Mouse (Mus musculus) cerebellum, adult 2 months (tissue): ENCODE data around the gene Rab23. TPM values are rescaled to one million over a fixed set of nuclear protein-coding genes. Genes with fewer than 3 reads are reported as not detected.

ENCODE experiments used
- DNase-seq, 2 experiments: peaks; one replicate each; pipeline ENCODE4 v3.0.0; 2021
- H3K27ac ChIP-seq: fragments of 200-500 bp; 2 replicates; pipeline ENCODE4 v1.5.1; 2012; ENCODE audit warnings: low read length, control low read depth, inconsistent platforms; ENCODE audit not compliant: insufficient read depth
- H3K27me3 ChIP-seq: fragments of 200-500 bp; 2 replicates; pipeline ENCODE4 v1.6.1; 2012; ENCODE audit warnings: inconsistent platforms, mild to moderate bottlenecking, low read length, moderate library complexity; ENCODE audit not compliant: control insufficient read depth, insufficient read depth
- H3K4me1 ChIP-seq: fragments of 200-500 bp; 2 replicates; pipeline ENCODE4 v1.6.1; 2011; ENCODE audit warnings: low read length; ENCODE audit not compliant: control insufficient read depth, insufficient read depth
- H3K4me3 ChIP-seq: fragments of 200-500 bp; replicated peaks from 2 replicates; pipeline ENCODE3; 2011; ENCODE audit warnings: mild to moderate bottlenecking, low read depth, low read length, control low read depth; ENCODE audit not compliant: insufficient read depth
- CTCF ChIP-seq: fragments of 200-500 bp; IDR thresholded peaks from 2 replicates; pipeline ENCODE4 v1.5.1; 2011; ENCODE audit warnings: low read depth, mild to moderate bottlenecking, control low read depth, low read length, moderate library complexity, borderline replicate concordance; ENCODE audit not compliant: insufficient read depth
- POLR2A ChIP-seq: fragments of 200-500 bp; IDR thresholded peaks from 2 replicates; pipeline ENCODE4 v1.6.1; 2011; ENCODE audit warnings: low read length, control low read depth, borderline replicate concordance; ENCODE audit not compliant: insufficient read depth
- WGBS: fragments of 180-500 bp; shearing (Covaris S2); methylation state at CpG from one replicate; pipeline ENCODE4 v1.1.7; 2018; 5-methylcytosine and 5-hydroxymethylcytosine counted together
- polyA plus RNA-seq: library from polyadenylated mRNA; depleted of rRNA; stranded (reverse); fragments of >200 nt; gene quantifications from 2 replicates; pipeline ENCODE4 v1.2.3, GENCODE M21; 2012

Gene Rab23
- polyA plus RNA-seq, 1 experiment: 25.1 TPM

GRCm38 (mm10) chr1:33754965-33755735 is 35.5 kb downstream of the Rab23 start:
- H3K4me3 ChIP-seq: no peak overlapping the region
- WGBS: 68% methylated on average over 21 of the region's 21 CpGs
- TF ChIP-seq CTCF: no peak
- no peak for TF ChIP-seq POLR2A
- no peaks in the 10 kb centered on the region for H3K27me3 ChIP-seq
- H3K4me1 ChIP-seq: peaks cover 4% of the 10 kb centered on the region; the same call in 1 of the 2 replicates
- H3K27ac ChIP-seq: no peak overlapping the region
- DNase-seq: no peak

GRCm38 (mm10) chr1:33755799-33756198 is 36.1 kb downstream of the Rab23 start:
- no peak for DNase-seq
- TF ChIP-seq CTCF (no peak), POLR2A (no peak)
- H3K4me1 ChIP-seq: peaks cover 4% of the 10 kb centered on the region; the same call in 1 of the 2 replicates
- 74% methylated on average over 7 of the region's 7 CpGs for WGBS
- no peaks in the 10 kb centered on the region for H3K27me3 ChIP-seq
- no peak overlapping the region for H3K27ac ChIP-seq
- no peak overlapping the region for H3K4me3 ChIP-seq

- DNase-seq: no peak
- Histone ChIP-seq H3K27me3 (no peaks in the 10 kb centered on the region), H3K4me1 (no peaks in the 10 kb centered on the region; the same call in 1 of the 2 replicates), H3K27ac (no peak overlapping the region), H3K4me3 (peak overlapping the region; percentile 57)
- 53% methylated on average over 18 of the region's 18 CpGs for WGBS
- no peak for TF ChIP-seq POLR2A
- TF ChIP-seq CTCF: no peak
These were observed 36.8 kb downstream of the Rab23 start for GRCm38 (mm10) chr1:33756258-33757032.

- peak overlapping the region; percentile 57 for H3K4me3 ChIP-seq
- WGBS: 3% methylated on average over 14 of the region's 14 CpGs
- H3K27me3 ChIP-seq: no peaks in the 10 kb centered on the region
- no peaks in the 10 kb centered on the region; the same call in 1 of the 2 replicates for H3K4me1 ChIP-seq
- no peak overlapping the region for H3K27ac ChIP-seq
- no peak for TF ChIP-seq CTCF
- TF ChIP-seq POLR2A: no peak
- DNase-seq: peak; percentile 39 to 41
These were observed 37.3 kb downstream of the Rab23 start for GRCm38 (mm10) chr1:33757033-33757413.

GRCm38 (mm10) chr1:33757491-33758041 is 37.9 kb downstream of the Rab23 start, which contains the start of gene Bag2:
Gene Bag2 (minus strand): TSS chr1:33757795.
- TF ChIP-seq CTCF (no peak), POLR2A (peak; percentile 46; the same call in 1 of the 2 replicates)
- under 1% methylated on average over 59 of the region's 61 CpGs for WGBS
- no peaks in the 10 kb centered on the region; the same call in 1 of the 2 replicates for H3K4me1 ChIP-seq
- no peaks in the 10 kb centered on the region for H3K27me3 ChIP-seq
- DNase-seq: peak; percentile 75 to 80
- H3K27ac ChIP-seq: peak within 1 kb of the TSS; percentile 41; the same call in 1 of the 2 replicates
- peak within 1 kb of the TSS; percentile 57 for H3K4me3 ChIP-seq

- 38% methylated on average over 4 of the region's 4 CpGs for WGBS
- no peak for DNase-seq
- Histone ChIP-seq H3K4me3 (no peak overlapping the region), H3K27me3 (no peaks in the 10 kb centered on the region), H3K27ac (no peak overlapping the region), H3K4me1 (no peaks in the 10 kb centered on the region; the same call in 1 of the 2 replicates)
- TF ChIP-seq POLR2A (no peak), CTCF (no peak)
These were observed 38.8 kb downstream of the Rab23 start for GRCm38 (mm10) chr1:33758488-33758887.

GRCm38 (mm10) chr1:33763826-33764225 is 44.1 kb downstream of the Rab23 start:
- Histone ChIP-seq H3K4me3 (no peak overlapping the region), H3K27ac (no peak overlapping the region), H3K27me3 (no peaks in the 10 kb centered on the region), H3K4me1 (no peaks in the 10 kb centered on the region)
- no peak for DNase-seq
- TF ChIP-seq POLR2A (no peak), CTCF (no peak)
- whole genome bisulfite sequencing: 90% methylated on average over 2 of the region's 2 CpGs
